In genomic region chr7:16147643-16148042, GRCm38 (mm10) we compare ENCODE assay signal across 9 mouse cellular contexts. TPM values are rescaled to one million over a fixed set of nuclear protein-coding genes. Genes with fewer than 3 reads are reported as not detected.
A peak's percentile ranks its signal among the peaks of the same experiment; 100 is the strongest.
DNase-seq lines count a peak whose midpoint lies in the region; ATAC-seq lines count a peak whose summit lies in the region.
"Had no signal": no experiment of that assay in that cellular context is flagged by ENCODE, and none has a peak within 500 bp of the region (broad histone marks: within the 10 kb centered on the region; RNA-seq: fewer than 3 reads in every experiment).

No protein-coding gene starts in this region.

- no peak overlapping the region for H3K4me2 ChIP-seq in forebrain, embryonic 12.5 days
- no peak overlapping the region for H3K4me2 ChIP-seq in neural tube, embryonic 14.5 days (ENCODE audit: low read depth, low read length)
- H3K4me2 ChIP-seq: embryonic facial prominence, embryonic 13.5 days had no signal

- no peaks in the 10 kb centered on the region; the same call in 1 of the 2 replicates for H3K27me3 ChIP-seq in forebrain, embryonic 12.5 days
- H3K27me3 ChIP-seq in neural tube, embryonic 14.5 days (ENCODE audit: control insufficient read depth, insufficient read depth, low read length), result no peaks in the 10 kb centered on the region

- peak overlapping the region; percentile 21 for H3K27ac ChIP-seq in forebrain, embryonic 12.5 days
- no peak overlapping the region for H3K27ac ChIP-seq in neural tube, embryonic 14.5 days (ENCODE audit: low read depth, low read length)
- H3K27ac ChIP-seq: embryonic facial prominence, embryonic 13.5 days had no signal

- H3K9ac ChIP-seq in forebrain, embryonic 12.5 days, result no peak overlapping the region
- H3K9ac ChIP-seq in neural tube, embryonic 14.5 days (replicated peaks; ENCODE audit: low read depth, low read length), result no peak overlapping the region
- H3K9ac ChIP-seq: embryonic facial prominence, embryonic 13.5 days had no signal

- peaks cover 17% of the 10 kb centered on the region for H3K4me1 ChIP-seq in forebrain, embryonic 12.5 days
- H3K4me1 ChIP-seq in neural tube, embryonic 14.5 days (ENCODE audit: control insufficient read depth, insufficient read depth, low read length), result peaks cover 3% of the 10 kb centered on the region; the same call in 1 of the 2 replicates
- H3K4me1 ChIP-seq: embryonic facial prominence, embryonic 13.5 days had no signal

- no peak overlapping the region for H3K4me3 ChIP-seq in forebrain, embryonic 12.5 days (replicated peaks)
- H3K4me3 ChIP-seq in neural tube, embryonic 14.5 days (ENCODE audit: low read depth, low read length), result no peak overlapping the region
- H3K4me3 ChIP-seq: embryonic facial prominence, embryonic 13.5 days had no signal

- 0 out of 2 replicates have a peak, but pooled peaks have one; percentile 28 for ATAC-seq in forebrain, embryonic 12.5 days (ENCODE audit: low FRiP score)
- 0 out of 2 replicates have a peak, but pooled peaks have one; percentile 23 for ATAC-seq in neural tube, embryonic 14.5 days (ENCODE audit: low read depth)
- no peak for ATAC-seq in activated CD4-positive, CD25-positive, alpha-beta regulatory T cell, adult 4 months

- peak; percentile 53 for DNase-seq in cerebellum, adult 9-11 months
- no peak for DNase-seq in cerebellum, adult 9-10 months
- DNase-seq in ovary, postnatal 10 days (ENCODE audit: low spot score), result peak; percentile 49
- DNase-seq in ovary, adult 18-20 months (ENCODE audit: low spot score), result no peak
- DNase-seq in kidney, postnatal 36 days, result peak; percentile 39 to 87

- H3K9me3 ChIP-seq in forebrain, embryonic 12.5 days, result no peaks in the 10 kb centered on the region
- H3K9me3 ChIP-seq in neural tube, embryonic 14.5 days (ENCODE audit: control insufficient read depth, low read length), result no peaks in the 10 kb centered on the region
- H3K9me3 ChIP-seq: embryonic facial prominence, embryonic 13.5 days had no signal

- 14% methylated on average over 15 of the region's 15 CpGs for WGBS in forebrain, embryonic 12.5 days
- WGBS in neural tube, embryonic 14.5 days, result 19% methylated on average over 15 of the region's 15 CpGs

- H3K36me3 ChIP-seq in forebrain, embryonic 12.5 days (replicated peaks), result peaks cover 10% of the 10 kb centered on the region
- no peaks in the 10 kb centered on the region for H3K36me3 ChIP-seq in neural tube, embryonic 14.5 days (ENCODE audit: control insufficient read depth, insufficient read depth, low read length)

RNA-seq across cellular contexts. Expression of gene Slc8a2, which starts 18.0 kb away (rescaled TPM):
- 0.49 and 0.66 TPM in 2 replicates for polyA plus RNA-seq in forebrain, embryonic 12.5 days (2016; fragmentation: Nextera tagmentation; extraction: Ambion mirVana)
- 1.5 and 2.0 TPM in 2 replicates for polyA plus RNA-seq in neural tube, embryonic 14.5 days (2014; fragmentation: Nextera tagmentation; extraction: Ambion mirVana)
- polyA plus RNA-seq in activated CD4-positive, CD25-positive, alpha-beta regulatory T cell, adult 4 months (2017; shearing (Covaris generic)), result not detected

RNA-seq across cellular contexts. Expression of gene Meis3, which starts 27.2 kb away (rescaled TPM):
- 91.2 and 94.9 TPM in 2 replicates for polyA plus RNA-seq in forebrain, embryonic 12.5 days (2016; fragmentation: Nextera tagmentation; extraction: Ambion mirVana)
- polyA plus RNA-seq in neural tube, embryonic 14.5 days (2014; fragmentation: Nextera tagmentation; extraction: Ambion mirVana), result 122 and 127 TPM in 2 replicates
- polyA plus RNA-seq in activated CD4-positive, CD25-positive, alpha-beta regulatory T cell, adult 4 months (2017; shearing (Covaris generic)), result 10 to 100 TPM; 11.0 to 17.9 TPM

RNA-seq across cellular contexts. Expression of gene Kptn, which starts 27.9 kb away (rescaled TPM):
- 24.6 and 29.4 TPM in 2 replicates for polyA plus RNA-seq in forebrain, embryonic 12.5 days (2016; fragmentation: Nextera tagmentation; extraction: Ambion mirVana)
- 39.0 and 39.5 TPM in 2 replicates for polyA plus RNA-seq in neural tube, embryonic 14.5 days (2014; fragmentation: Nextera tagmentation; extraction: Ambion mirVana)
- polyA plus RNA-seq in activated CD4-positive, CD25-positive, alpha-beta regulatory T cell, adult 4 months (2017; shearing (Covaris generic)), result 10 to 100 TPM; 18.6 to 21.8 TPM

RNA-seq across cellular contexts. Expression of gene Napa, which starts 49.4 kb away (rescaled TPM):
- polyA plus RNA-seq in forebrain, embryonic 12.5 days (2016; fragmentation: Nextera tagmentation; extraction: Ambion mirVana), result 150 and 156 TPM in 2 replicates
- 252 and 259 TPM in 2 replicates for polyA plus RNA-seq in neural tube, embryonic 14.5 days (2014; fragmentation: Nextera tagmentation; extraction: Ambion mirVana)
- 100 to 1,000 TPM; 162 to 259 TPM for polyA plus RNA-seq in activated CD4-positive, CD25-positive, alpha-beta regulatory T cell, adult 4 months (2017; shearing (Covaris generic))

Comparison
In these comparisons a context has a peak if more than half of its experiments do, and no peak if none do; other contexts are left out.
1. DNase-seq: peak in cerebellum, adult 9-11 months (single experiment), ovary, postnatal 10 days (single experiment) and kidney, postnatal 36 days (2 of 2); none in cerebellum, adult 9-10 months (single experiment) and ovary, adult 18-20 months (single experiment).